Mouse (Mus musculus) limb, embryonic 12.5 days (tissue): ENCODE data around the gene Dysf. TPM values are rescaled to one million over a fixed set of nuclear protein-coding genes. Genes with fewer than 3 reads are reported as not detected.

ENCODE experiments used
- ATAC-seq: fragments of 200-750 bp; cut with Nextera tagmentation; 2 replicates; pipeline ENCODE4 v1.8.0; 2017; ENCODE audit warnings: low read depth, moderate TSS enrichment; ENCODE audit not compliant: insufficient number of reproducible peaks, insufficient read depth, low FRiP score, low TSS enrichment
- H3K27ac ChIP-seq: fragments of 300-500 bp; sonication (generic); 2 replicates; pipeline ENCODE4 v1.5.1; 2016; ENCODE audit warnings: mild to moderate bottlenecking, moderate library complexity
- H3K27me3 ChIP-seq: fragments of 300-500 bp; sonication (generic); 2 replicates; pipeline ENCODE4 v1.6.1; 2016; ENCODE audit warnings: mild to moderate bottlenecking, moderate library complexity
- H3K36me3 ChIP-seq: fragments of 300-500 bp; sonication (generic); 2 replicates; pipeline ENCODE4 v1.6.1; 2016; ENCODE audit warnings: mild to moderate bottlenecking, moderate library complexity
- H3K4me1 ChIP-seq: fragments of 300-500 bp; sonication (generic); replicated peaks from 2 replicates; pipeline ENCODE4 v1.6.1; 2016
- H3K4me2 ChIP-seq: fragments of 300-500 bp; sonication (generic); 2 replicates; pipeline ENCODE4 v1.6.1; 2016; ENCODE audit warnings: mild to moderate bottlenecking, moderate library complexity
- H3K4me3 ChIP-seq: fragments of 300-500 bp; sonication (generic); replicated peaks from 2 replicates; pipeline ENCODE4 v1.5.1; 2016; ENCODE audit warnings: mild to moderate bottlenecking
- H3K9ac ChIP-seq: fragments of 300-500 bp; sonication (generic); replicated peaks from 2 replicates; pipeline ENCODE4 v1.6.1; 2016; ENCODE audit warnings: mild to moderate bottlenecking, moderate library complexity
- H3K9me3 ChIP-seq: fragments of 300-500 bp; sonication (generic); 2 replicates; pipeline ENCODE4 v1.6.1; 2016; ENCODE audit warnings: mild to moderate bottlenecking, moderate library complexity
- WGBS: fragments of 180-500 bp; shearing (Covaris S2); methylation state at CpG from one replicate; pipeline ENCODE4 v1.1.7; 2016; 5-methylcytosine and 5-hydroxymethylcytosine counted together
- polyA plus RNA-seq: library from polyadenylated mRNA; unstranded; fragments of >200 nt; fragmentation: Nextera tagmentation; extraction: Ambion mirVana; gene quantifications from 2 replicates; pipeline ENCODE4 v1.2.1, GENCODE M21; 2016

Gene Dysf
- polyA plus RNA-seq, 1 experiment from 2014 or later, result 13.3 TPM

DNA sequence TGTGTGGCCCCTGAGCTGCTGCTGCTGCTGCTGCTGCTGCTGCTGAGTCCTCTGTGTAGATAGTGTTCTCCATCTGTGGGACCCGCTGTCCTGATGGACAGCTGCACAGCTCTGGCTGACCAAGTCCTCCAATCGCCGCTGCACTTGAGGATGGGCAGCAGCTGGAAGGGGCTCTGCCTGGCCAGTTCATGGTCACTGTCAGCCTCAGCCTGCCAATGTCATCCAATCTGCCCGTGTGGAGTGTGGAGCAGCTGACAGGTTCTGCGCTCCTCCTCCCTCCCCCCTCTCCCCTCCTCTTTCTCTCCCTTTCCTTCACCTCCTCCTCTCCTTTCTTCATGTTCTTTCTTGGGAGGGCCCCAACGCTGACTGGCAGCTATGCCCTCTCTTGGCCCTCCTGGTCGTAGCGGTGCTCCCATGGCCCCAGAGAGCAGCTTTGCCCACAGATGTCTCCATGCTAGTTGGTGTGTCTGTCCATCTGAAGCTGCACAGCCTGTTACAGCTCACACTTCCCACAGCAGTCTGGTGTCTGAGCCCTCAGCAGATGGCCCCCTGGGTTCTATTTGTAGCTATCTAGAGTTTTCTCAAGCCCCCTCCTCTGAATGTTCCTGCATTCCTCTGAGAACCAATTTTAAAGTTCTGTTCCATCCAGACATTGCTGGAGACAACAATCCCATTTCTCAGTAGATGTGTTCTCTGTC, 223.8 kb downstream of the Dysf start:
- H3K36me3 ChIP-seq, result no peaks in the 10 kb centered on the region
- 46% methylated on average over 8 of the region's 8 CpGs for WGBS
- H3K4me3 ChIP-seq, result no peak overlapping the region
- H3K4me1 ChIP-seq, result peaks cover 80% of the 10 kb centered on the region
- no peaks in the 10 kb centered on the region for H3K27me3 ChIP-seq
- no peak overlapping the region; the same call in 1 of the 2 replicates for H3K9ac ChIP-seq
- no peak; the same call in 1 of the 2 replicates for ATAC-seq
- H3K4me2 ChIP-seq, result no peak overlapping the region
- no peaks in the 10 kb centered on the region for H3K9me3 ChIP-seq
- peak overlapping the region; percentile 77 for H3K27ac ChIP-seq

- 53% methylated on average over 6 of the region's 6 CpGs for WGBS
- Histone ChIP-seq H3K36me3 (no peaks in the 10 kb centered on the region), H3K4me3 (no peak overlapping the region), H3K4me1 (peaks cover 65% of the 10 kb centered on the region), H3K27ac (0 out of 2 replicates have a peak overlapping the region, but pooled peaks have one; percentile 4), H3K27me3 (no peaks in the 10 kb centered on the region), H3K9ac (no peak overlapping the region), H3K4me2 (no peak overlapping the region), H3K9me3 (no peaks in the 10 kb centered on the region)
- ATAC-seq, result no peak
These were observed 225.4 kb downstream of the Dysf start for GRCm38 (mm10) chr6:84233783-84234182.

- Histone ChIP-seq H3K9me3 (no peaks in the 10 kb centered on the region), H3K36me3 (no peaks in the 10 kb centered on the region), H3K27me3 (no peaks in the 10 kb centered on the region), H3K27ac (no peak overlapping the region), H3K9ac (no peak overlapping the region), H3K4me3 (no peak overlapping the region), H3K4me1 (peaks cover 50% of the 10 kb centered on the region), H3K4me2 (no peak overlapping the region)
- 89% methylated on average over 2 of the region's 2 CpGs for WGBS
- no peak for ATAC-seq
These were observed 227.0 kb downstream of the Dysf start for GRCm38 (mm10) chr6:84235365-84235764.

DNA sequence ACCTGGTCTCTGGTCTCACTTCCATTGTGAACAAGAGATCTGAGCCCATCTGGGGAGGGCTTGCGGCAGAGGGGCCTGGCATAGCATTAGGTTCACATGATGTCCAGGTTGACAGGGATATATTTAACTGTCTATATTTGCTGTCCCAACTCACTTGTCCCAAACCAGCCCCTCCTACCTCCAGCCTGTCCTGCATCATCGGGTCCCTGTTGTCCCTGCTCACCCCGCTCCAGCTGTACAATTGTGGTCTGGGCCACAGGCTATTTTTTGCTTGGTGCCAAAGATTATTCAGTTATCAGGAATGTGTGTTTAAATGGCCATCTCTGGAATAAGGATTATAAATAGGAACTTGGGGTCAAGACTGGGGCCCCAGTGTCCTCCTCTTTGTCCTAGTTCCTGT, 235.0 kb downstream of the Dysf start:
- ATAC-seq, result no peak
- Histone ChIP-seq H3K4me1 (peaks cover 10% of the 10 kb centered on the region), H3K4me3 (no peak overlapping the region), H3K4me2 (no peak overlapping the region), H3K27me3 (no peaks in the 10 kb centered on the region), H3K9ac (no peak overlapping the region), H3K36me3 (no peaks in the 10 kb centered on the region), H3K9me3 (no peaks in the 10 kb centered on the region), H3K27ac (no peak overlapping the region)
- WGBS, result 93% methylated on average over 3 of the region's 3 CpGs

DNA sequence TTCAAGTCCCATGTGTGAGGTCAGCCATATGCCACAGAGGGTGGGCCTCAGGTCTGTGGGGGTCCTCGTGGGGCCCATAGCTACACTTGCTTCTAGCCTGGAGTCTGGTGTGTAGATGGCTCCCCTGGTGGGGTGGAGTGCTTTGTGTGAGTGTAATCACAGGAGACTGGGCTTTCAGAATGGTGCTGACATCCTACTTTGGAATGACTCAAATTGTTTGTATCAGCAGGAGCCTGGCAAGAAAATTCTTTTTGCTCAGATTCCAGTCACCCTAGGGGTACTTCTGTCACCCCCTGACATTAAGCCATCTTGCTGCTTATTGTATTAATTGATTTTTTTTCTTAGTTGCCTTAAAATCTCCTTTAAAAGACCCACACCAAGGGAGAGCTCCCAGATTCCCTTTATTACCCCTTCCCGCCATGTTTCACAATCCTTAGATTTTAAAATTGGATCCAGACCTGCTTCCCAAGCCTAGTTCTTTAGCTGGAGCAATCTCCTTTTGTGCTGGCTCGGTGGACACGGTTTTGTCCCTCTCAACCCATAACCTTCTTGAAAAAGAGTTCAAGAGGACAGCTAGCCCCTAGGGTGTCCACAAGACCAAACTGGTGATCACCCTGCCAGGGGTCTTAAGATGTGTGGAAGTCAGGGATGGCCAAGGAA, 237.8 kb downstream of the Dysf start:
- WGBS, result 41% methylated on average over 4 of the region's 4 CpGs
- peak overlapping the region; percentile 60 for H3K27ac ChIP-seq

GRCm38 (mm10) chr6:84246979-84247378, 238.6 kb downstream of the Dysf start:
- Histone ChIP-seq H3K9ac (no peak overlapping the region), H3K36me3 (no peaks in the 10 kb centered on the region), H3K4me1 (peaks cover 10% of the 10 kb centered on the region), H3K4me3 (no peak overlapping the region), H3K4me2 (no peak overlapping the region), H3K9me3 (peaks cover 6% of the 10 kb centered on the region; the same call in 1 of the 2 replicates), H3K27me3 (no peaks in the 10 kb centered on the region), H3K27ac (peak overlapping the region; percentile 60; the same call in 1 of the 2 replicates)
- 38% methylated on average over 5 of the region's 5 CpGs for WGBS
- no peak for ATAC-seq

More for the DNA sequence above, 237.8 kb downstream of the Dysf start:
- no peak overlapping the region for H3K9ac ChIP-seq
- no peak overlapping the region for H3K4me2 ChIP-seq
- H3K4me3 ChIP-seq, result no peak overlapping the region
- H3K36me3 ChIP-seq, result no peaks in the 10 kb centered on the region
- H3K4me1 ChIP-seq, result peaks cover 10% of the 10 kb centered on the region
- ATAC-seq, result no peak
- peaks cover 5% of the 10 kb centered on the region; the same call in 1 of the 2 replicates for H3K9me3 ChIP-seq
- H3K27me3 ChIP-seq, result no peaks in the 10 kb centered on the region

Other genes with a start within 250 kb of the Dysf start
- gene Ankrd53, start 245.9 kb upstream of the Dysf start, polyA plus RNA-seq, result 0.23 and 0.25 TPM in 2 replicates
- gene Tex261, start 232.8 kb upstream of the Dysf start, polyA plus RNA-seq, result 76.9 and 79.9 TPM in 2 replicates
- 35.3 and 36.8 TPM in 2 replicates for gene Nagk, start 213.6 kb upstream of the Dysf start, polyA plus RNA-seq
- 16.6 and 19.2 TPM in 2 replicates for gene Paip2b, start 176.8 kb upstream of the Dysf start, polyA plus RNA-seq
- gene Zfp638, start 141.5 kb upstream of the Dysf start, polyA plus RNA-seq, result 81.7 and 82.8 TPM in 2 replicates